Mouse (Mus musculus) olfactory bulb, adult 2 months (tissue): ENCODE results near the gene Tnfrsf18. TPM values are rescaled to one million over a fixed set of nuclear protein-coding genes. Genes with fewer than 3 reads are reported as not detected.

ENCODE experiments used
- H3K27ac ChIP-seq: fragments of 200-500 bp; 2 replicates; pipeline ENCODE4 v1.5.1; 2012; ENCODE audit warnings: low read depth, low read length; ENCODE audit not compliant: insufficient read depth
- H3K4me1 ChIP-seq: fragments of 200-500 bp; 2 replicates; pipeline ENCODE4 v1.6.1; 2012; ENCODE audit warnings: low read length; ENCODE audit not compliant: control insufficient read depth, insufficient read depth
- H3K4me3 ChIP-seq: fragments of 200-500 bp; 2 replicates; pipeline ENCODE4 v1.5.1; 2012; ENCODE audit warnings: mild to moderate bottlenecking, low read depth, low read length, moderate library complexity; ENCODE audit not compliant: insufficient read depth
- CTCF ChIP-seq: fragments of 200-500 bp; IDR thresholded peaks from 2 replicates; pipeline ENCODE4 v1.5.1; 2012; ENCODE audit warnings: low read depth, mild to moderate bottlenecking, low read length, moderate library complexity; ENCODE audit not compliant: insufficient read depth
- POLR2A ChIP-seq: fragments of 200-500 bp; IDR thresholded peaks from 2 replicates; pipeline ENCODE4 v1.6.1; 2012; ENCODE audit warnings: mild to moderate bottlenecking, low read depth, low read length, moderate library complexity; ENCODE audit not compliant: insufficient read depth
- WGBS: fragments of 180-500 bp; shearing (Covaris S2); methylation state at CpG from one replicate; pipeline ENCODE4 v1.1.7; 2018; 5-methylcytosine and 5-hydroxymethylcytosine counted together
- polyA plus RNA-seq: library from polyadenylated mRNA; stranded (reverse); fragments of >200 nt; gene quantifications from 2 replicates; pipeline ENCODE4 v1.2.4, GENCODE M21; 2012; ENCODE audit warnings: low replicate concordance; ENCODE audit not compliant: missing spikeins, insufficient read depth, insufficient read length

Tnfrsf18 gene
- polyA plus RNA-seq, 1 experiment: not detected

DNA sequence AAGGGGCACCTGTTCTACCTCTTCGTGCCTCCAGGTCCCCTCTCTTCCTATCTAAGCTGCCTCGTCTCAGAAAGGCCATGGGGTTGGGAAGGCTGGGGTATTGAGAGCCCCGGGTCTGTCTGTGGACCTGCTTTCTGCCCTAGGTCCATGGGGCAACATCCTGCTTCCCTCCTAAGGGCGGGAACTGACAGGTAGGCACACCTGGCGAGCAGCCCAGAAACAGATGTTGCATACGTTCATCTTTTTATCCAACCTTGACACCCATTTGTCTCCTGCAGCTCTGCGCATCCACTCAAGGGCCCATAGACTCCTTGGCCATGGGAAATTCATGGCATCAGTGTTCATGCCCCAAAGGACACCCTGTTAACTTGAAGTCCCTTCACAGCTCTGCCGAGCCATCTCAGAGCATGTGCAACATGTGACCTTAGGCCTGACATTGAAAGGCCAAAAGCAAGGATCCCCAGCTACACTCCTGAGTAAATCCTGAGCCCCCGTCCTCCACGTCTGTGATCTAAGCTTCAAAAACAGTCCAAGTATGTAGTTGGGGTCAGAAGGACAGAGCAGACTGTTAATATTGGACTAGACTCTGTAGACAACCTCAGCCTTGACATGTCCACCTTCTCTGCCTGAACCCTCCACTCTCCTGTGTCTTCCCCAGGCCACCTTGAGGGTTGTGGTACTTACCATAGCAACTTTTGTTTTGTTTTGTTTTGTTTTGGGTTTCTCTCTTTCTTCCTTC, 39.4 kb downstream of the Tnfrsf18 start:
- no peak overlapping the region for H3K4me3 ChIP-seq
- H3K27ac ChIP-seq: no peak overlapping the region
- WGBS: 91% methylated on average over 10 of the region's 10 CpGs
- peaks cover 2% of the 10 kb centered on the region; the same call in 1 of the 2 replicates for H3K4me1 ChIP-seq
- no peak for TF ChIP-seq CTCF
- TF ChIP-seq POLR2A: no peak

DNA sequence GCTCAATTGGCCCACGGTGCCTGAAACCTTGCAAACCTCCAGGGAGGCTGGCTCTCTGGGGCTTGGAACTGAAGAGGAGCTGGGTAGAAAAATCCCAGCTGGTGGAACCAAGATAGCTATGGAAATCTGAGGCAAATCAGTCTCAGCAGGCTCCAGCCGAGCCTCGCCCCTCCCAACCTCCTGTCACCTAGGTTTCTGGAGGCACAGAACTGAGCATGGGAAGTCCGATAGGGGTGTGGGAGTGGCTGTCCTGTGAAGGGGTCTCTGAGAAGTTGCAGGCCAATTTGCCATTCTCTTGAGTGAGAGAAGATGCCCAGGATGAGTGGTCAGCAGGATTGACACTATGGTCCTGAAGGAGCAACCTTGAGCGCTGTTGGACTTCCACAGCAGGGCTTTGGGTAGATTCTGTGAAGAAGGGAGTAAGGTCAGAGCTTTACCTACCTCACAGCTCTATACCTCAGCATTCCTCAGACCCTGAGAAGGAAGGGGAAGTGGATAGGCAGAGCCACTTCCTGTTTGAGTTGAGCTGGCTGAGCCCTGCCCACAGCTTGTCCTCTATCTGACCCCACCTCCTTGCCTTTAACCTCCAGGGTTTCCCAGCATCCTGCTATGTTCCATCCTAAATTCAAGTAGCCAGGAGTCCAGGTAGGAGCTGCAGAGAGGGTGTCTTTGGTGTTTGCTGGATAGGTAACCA, 41.4 kb downstream of the Tnfrsf18 start:
- Histone ChIP-seq H3K27ac (no peak overlapping the region), H3K4me3 (no peak overlapping the region), H3K4me1 (peaks cover 8% of the 10 kb centered on the region)
- 77% methylated on average over 5 of the region's 5 CpGs for WGBS
- no peak for TF ChIP-seq POLR2A
- TF ChIP-seq CTCF: no peak

DNA sequence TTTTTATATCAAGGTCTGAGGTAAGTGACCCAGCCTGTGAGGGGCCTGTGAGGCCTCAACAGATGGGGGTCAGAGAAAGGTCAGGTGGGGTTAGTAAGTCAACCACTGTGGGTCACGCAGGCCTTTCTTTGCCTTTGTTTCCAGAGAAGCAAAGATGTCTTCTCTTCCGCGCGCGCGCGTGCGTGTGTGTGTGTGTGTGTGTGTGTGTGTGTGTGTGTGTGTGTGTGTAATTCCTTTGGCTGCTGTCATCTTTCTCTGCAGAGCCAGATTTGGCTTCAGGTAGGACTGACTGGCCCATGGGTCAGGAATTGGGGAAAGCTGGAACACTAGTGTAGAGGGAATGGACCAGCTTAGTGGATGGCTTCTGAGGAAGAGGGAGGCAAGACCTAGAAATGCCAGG, 43.7 kb downstream of the Tnfrsf18 start:
- peaks cover 8% of the 10 kb centered on the region for H3K4me1 ChIP-seq
- no peak overlapping the region for H3K4me3 ChIP-seq
- no peak for TF ChIP-seq CTCF
- no peak for TF ChIP-seq POLR2A
- 97% methylated on average over 8 of the region's 8 CpGs for WGBS
- H3K27ac ChIP-seq: no peak overlapping the region

DNA sequence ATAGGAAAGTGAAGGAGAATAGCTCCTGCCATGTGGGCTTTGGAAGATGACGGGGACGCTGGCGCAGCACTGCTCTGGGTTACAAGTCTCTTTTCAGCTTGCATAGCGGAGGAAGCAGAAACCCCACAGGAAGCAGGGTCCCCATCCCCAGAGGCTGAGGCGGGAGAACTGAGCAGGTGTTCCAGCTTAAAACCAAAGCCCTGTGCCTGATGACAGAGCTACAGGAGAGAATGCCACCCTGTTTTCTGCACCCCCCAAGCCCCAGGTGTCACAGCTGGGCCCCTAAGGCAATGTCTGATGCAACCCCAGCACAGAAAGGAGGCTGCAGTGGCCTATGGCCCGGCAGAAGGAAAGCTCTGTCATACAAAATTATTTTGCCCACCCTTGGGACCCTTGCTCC, 44.3 kb downstream of the Tnfrsf18 start:
- Histone ChIP-seq H3K4me3 (no peak overlapping the region), H3K27ac (no peak overlapping the region), H3K4me1 (peaks cover 8% of the 10 kb centered on the region)
- TF ChIP-seq CTCF (no peak), POLR2A (no peak)
- 52% methylated on average over 6 of the region's 6 CpGs for WGBS

DNA sequence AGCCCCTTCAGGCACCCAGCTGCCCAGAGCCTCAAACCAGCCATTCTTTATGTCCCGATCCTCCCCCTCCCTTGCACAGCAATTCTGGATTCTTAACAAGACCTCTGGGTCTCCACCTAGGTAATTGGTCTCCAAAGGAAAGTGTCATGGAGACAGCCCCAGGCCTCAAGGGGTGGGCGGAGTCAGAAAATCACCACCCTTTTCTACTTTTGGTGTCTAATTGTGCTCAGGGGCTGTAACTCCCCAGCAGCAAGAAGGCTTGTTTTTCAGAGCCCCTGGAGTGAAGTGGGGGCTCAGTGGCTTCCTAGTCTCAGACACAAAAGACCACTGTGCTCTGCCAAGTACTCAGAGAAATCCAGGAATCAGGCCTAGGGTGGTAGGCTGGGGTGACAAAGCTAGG, 44.8 kb downstream of the Tnfrsf18 start:
- H3K4me3 ChIP-seq: no peak overlapping the region
- WGBS: 41% methylated on average over 2 of the region's 2 CpGs
- TF ChIP-seq POLR2A (no peak), CTCF (no peak)
- H3K27ac ChIP-seq: no peak overlapping the region
- peaks cover 8% of the 10 kb centered on the region for H3K4me1 ChIP-seq

DNA sequence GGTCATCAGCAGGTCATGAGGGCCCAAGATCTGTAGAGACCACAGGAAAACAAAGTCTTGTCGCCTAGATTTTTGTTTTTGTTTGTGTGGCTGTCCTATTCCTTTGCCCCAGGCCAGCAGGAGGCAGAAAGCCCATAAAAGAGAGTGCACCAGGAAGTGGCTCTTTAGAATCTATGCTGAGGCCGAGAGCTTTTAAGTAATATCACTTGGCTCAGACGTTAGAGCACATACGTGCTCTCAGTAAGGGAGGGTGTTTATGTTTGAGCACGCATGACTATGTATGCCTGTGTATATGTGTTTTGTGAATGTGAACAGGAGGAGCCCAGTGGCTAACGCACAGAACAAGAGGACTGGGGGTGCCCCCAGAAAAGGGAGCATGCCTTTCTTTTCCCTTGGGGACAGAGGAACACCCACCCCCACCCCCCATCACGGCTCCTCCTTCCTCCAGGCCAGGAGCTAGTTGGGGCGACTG, 51.0 kb downstream of the Tnfrsf18 start:
- H3K4me3 ChIP-seq: no peak overlapping the region
- H3K27ac ChIP-seq: no peak overlapping the region
- WGBS: 39% methylated on average over 8 of the region's 8 CpGs
- peaks cover 10% of the 10 kb centered on the region for H3K4me1 ChIP-seq
- TF ChIP-seq POLR2A (no peak), CTCF (no peak)

DNA sequence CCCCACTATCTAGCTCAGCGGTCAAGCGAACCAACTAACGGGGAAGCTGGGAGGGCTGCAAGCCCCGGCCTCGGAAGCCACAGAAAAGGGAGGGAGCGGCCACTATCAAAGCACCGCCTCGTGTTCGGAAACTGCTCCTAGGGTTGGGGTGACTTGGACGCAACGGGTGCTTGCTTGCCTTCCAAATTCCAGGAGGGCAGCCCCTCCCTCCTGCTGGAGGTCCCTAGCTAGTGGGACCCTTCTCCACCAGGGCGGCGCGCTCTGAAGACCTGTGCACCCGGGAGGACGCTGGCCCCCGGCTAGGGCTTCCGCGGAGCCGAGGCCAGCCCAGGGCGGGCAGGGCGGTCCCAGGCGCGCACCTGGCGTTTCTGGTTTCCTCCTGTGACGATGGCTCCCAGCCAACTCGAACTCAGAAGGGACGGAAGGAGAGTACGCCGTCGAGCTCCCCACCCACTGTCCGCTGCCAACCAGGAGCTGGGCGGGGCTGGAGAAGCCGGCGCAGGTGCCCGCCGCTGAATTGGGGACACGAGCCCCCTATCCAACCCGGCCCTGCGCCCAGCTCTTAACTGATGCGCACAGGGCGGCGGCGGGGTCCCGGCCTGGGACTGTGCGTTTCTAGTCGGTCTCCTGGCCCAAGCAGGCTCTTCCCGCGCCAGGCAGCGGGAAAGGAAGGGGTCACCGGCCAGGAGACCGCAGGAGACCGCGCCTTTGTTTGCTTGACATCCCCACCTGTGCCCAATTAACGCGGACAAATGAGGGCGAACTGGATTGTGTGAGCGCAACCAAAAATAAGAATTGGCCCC, 51.7 kb downstream of the Tnfrsf18 start:
- H3K27ac ChIP-seq: no peak overlapping the region

More for the DNA sequence above, 51.7 kb downstream of the Tnfrsf18 start:
- peak overlapping the region; percentile 18 for H3K4me3 ChIP-seq
- 3% methylated on average over 58 of the region's 58 CpGs for WGBS
- no peak for TF ChIP-seq CTCF
- no peak for TF ChIP-seq POLR2A
- H3K4me1 ChIP-seq: peaks cover 10% of the 10 kb centered on the region

Other genes starting within 250 kb of the Tnfrsf18 start
- not detected in 2 replicates for gene Tmem88b, start 240.3 kb upstream of the Tnfrsf18 start, polyA plus RNA-seq
- gene Ankrd65, start 235.7 kb upstream of the Tnfrsf18 start, polyA plus RNA-seq: not detected in 2 replicates
- gene Mrpl20, start 223.3 kb upstream of the Tnfrsf18 start, polyA plus RNA-seq: not detected in 2 replicates
- 186 and 258 TPM in 2 replicates for gene Ccnl2, start 213.7 kb upstream of the Tnfrsf18 start, polyA plus RNA-seq
- gene Aurkaip1, start 194.9 kb upstream of the Tnfrsf18 start, polyA plus RNA-seq: not detected in 2 replicates
- gene Mxra8, start 186.5 kb upstream of the Tnfrsf18 start, polyA plus RNA-seq: not detected in 2 replicates
- not detected in 2 replicates for gene Dvl1, start 178.8 kb upstream of the Tnfrsf18 start, polyA plus RNA-seq
- not detected in 2 replicates for gene Tas1r3, start 162.8 kb upstream of the Tnfrsf18 start, polyA plus RNA-seq
- not detected in 2 replicates for gene Cptp, start 156.7 kb upstream of the Tnfrsf18 start, polyA plus RNA-seq
- not detected in 2 replicates for gene Ints11, start 156.6 kb upstream of the Tnfrsf18 start, polyA plus RNA-seq
- gene Pusl1, start 134.4 kb upstream of the Tnfrsf18 start, polyA plus RNA-seq: not detected in 2 replicates
- gene Acap3, start 134.3 kb upstream of the Tnfrsf18 start, polyA plus RNA-seq: not detected in 2 replicates
- gene Ube2j2, start 82.3 kb upstream of the Tnfrsf18 start, polyA plus RNA-seq: not detected in 2 replicates
- not detected in 2 replicates for gene C1qtnf12, start 63.8 kb upstream of the Tnfrsf18 start, polyA plus RNA-seq
- not detected in 2 replicates for gene B3galt6, start 33.5 kb upstream of the Tnfrsf18 start, polyA plus RNA-seq
- 218 TPM in 1 of 2 replicates, not detected in the other for gene Sdf4, start 33.3 kb upstream of the Tnfrsf18 start, polyA plus RNA-seq
- not detected in 2 replicates for gene Tnfrsf4, start 12.3 kb upstream of the Tnfrsf18 start, polyA plus RNA-seq
- not detected in 2 replicates for gene Ttll10, start 33.2 kb downstream of the Tnfrsf18 start, polyA plus RNA-seq
- gene 9430015G10Rik, start 83.8 kb downstream of the Tnfrsf18 start, polyA plus RNA-seq: not detected in 2 replicates
- not detected in 2 replicates for gene Rnf223, start 104.3 kb downstream of the Tnfrsf18 start, polyA plus RNA-seq
- not detected in 2 replicates for gene Agrn, start 171.3 kb downstream of the Tnfrsf18 start, polyA plus RNA-seq
- gene Isg15, start 174.7 kb downstream of the Tnfrsf18 start, polyA plus RNA-seq: not detected in 2 replicates
- not detected in 2 replicates for gene AW011738, start 177.1 kb downstream of the Tnfrsf18 start, polyA plus RNA-seq
- not detected in 2 replicates for gene Perm1, start 189.7 kb downstream of the Tnfrsf18 start, polyA plus RNA-seq
- gene Plekhn1, start 208.7 kb downstream of the Tnfrsf18 start, polyA plus RNA-seq: 117 TPM in 1 of 2 replicates, not detected in the other
- gene Noc2l, start 209.8 kb downstream of the Tnfrsf18 start, polyA plus RNA-seq: not detected in 2 replicates
- not detected in 2 replicates for gene Samd11, start 229.5 kb downstream of the Tnfrsf18 start, polyA plus RNA-seq